Mouse (Mus musculus): ENCODE measurements around the gene Fads2. TPM values are rescaled to one million over a fixed set of nuclear protein-coding genes. Genes with fewer than 3 reads are reported as not detected.

Fads2 gene
- polyA plus RNA-seq, 1 experiment from 2014 or later = 28.3 TPM

DNA sequence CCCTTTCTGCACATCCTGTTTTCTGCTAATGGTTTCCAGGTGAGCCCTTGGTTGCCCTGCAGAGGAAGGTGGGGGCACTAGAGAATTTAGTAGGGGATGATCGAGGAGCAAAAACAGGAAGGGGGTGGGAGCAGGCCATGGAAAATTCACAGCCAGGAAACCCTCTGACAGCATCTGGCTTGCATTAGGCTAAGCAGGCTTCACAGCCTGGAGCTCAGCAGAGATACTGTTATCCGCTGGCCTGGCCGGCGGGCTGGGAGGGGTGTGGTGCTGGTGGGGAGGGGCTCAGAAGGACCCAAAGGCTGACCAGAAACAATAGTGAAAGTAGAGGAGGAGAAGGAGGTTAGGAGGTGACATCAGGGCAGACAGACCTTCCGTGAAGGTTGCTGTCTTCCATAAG, 87.6 kb downstream of the Fads2 start:
- no peaks in the 10 kb centered on the region for H3K9me3 ChIP-seq (ENCODE audit: control insufficient read depth, low read length)
- 0 out of 2 replicates have a peak, but pooled peaks have one; percentile 30 for ATAC-seq (ENCODE audit: low FRiP score, low TSS enrichment)
- no peak overlapping the region for H3K4me2 ChIP-seq (replicated peaks; ENCODE audit: low read depth, low read length)

DNA sequence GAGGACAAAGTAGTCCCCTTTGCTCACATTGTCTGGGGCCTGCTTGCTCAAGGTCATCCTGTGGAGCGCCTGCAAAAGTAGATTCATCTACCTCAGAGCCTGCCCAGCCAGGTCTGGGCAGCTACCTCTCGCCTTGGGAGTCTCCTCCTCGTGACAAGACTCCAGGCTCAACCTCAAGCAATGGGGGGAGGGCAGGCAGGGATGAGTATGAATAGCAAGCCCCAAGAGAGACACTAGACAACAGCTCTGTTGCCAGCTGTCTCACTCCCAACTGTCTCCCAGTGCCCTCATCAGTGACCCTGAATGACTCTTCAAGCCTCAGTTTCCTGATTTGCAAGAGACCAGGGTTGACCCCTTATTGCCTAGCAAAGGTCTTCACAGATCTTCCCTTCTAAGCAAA, 88.2 kb downstream of the Fads2 start:
- peak; percentile 5; the same call in 1 of the 2 replicates for ATAC-seq (ENCODE audit: low FRiP score, low TSS enrichment)
- Histone ChIP-seq H3K4me2 (replicated peaks; ENCODE audit: low read depth, low read length) (no peak overlapping the region), H3K9ac (ENCODE audit: low read depth, low read length) (no peak overlapping the region)

More for the DNA sequence above, 87.6 kb downstream of the Fads2 start:
- H3K4me3 ChIP-seq (ENCODE audit: low read length) = no peak overlapping the region
- peaks cover 27% of the 10 kb centered on the region for H3K4me1 ChIP-seq (ENCODE audit: control insufficient read depth, insufficient read depth, low read length)
- H3K9ac ChIP-seq (ENCODE audit: low read depth, low read length) = no peak overlapping the region
- H3K27me3 ChIP-seq (ENCODE audit: control insufficient read depth, insufficient read depth, low read length) = no peaks in the 10 kb centered on the region
- H3K36me3 ChIP-seq (ENCODE audit: control insufficient read depth, insufficient read depth, low read length) = no peaks in the 10 kb centered on the region
- 46% methylated on average over 5 of the region's 5 CpGs for WGBS
- peak overlapping the region; percentile 19; the same call in 1 of the 2 replicates for H3K27ac ChIP-seq (ENCODE audit: low read depth, low read length)

DNA sequence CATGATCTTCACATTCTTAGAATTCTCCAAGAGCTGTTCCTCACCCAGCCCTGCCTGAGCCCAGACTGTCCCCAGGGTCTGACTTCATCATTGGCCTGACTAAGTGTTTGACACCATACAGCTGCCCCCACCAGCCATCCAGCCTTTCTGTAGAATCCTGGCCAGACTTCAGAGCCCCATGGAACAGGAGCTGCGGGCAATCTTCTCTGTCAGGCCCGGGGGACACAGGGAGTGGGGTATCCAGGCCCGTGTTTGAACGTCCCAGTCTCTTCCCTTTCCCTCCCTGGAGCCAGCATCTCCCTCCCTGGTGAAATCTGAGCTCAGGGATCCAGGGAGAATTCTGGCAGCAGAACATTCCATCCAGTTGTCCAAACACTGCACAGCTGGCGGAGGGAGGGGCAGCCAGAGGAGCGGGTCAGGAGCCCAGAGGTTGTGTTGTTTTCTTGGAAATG, 88.7 kb downstream of the Fads2 start:
- Histone ChIP-seq H3K9me3 (ENCODE audit: control insufficient read depth, low read length) (no peaks in the 10 kb centered on the region), H3K4me3 (ENCODE audit: low read length) (no peak overlapping the region), H3K27ac (ENCODE audit: low read depth, low read length) (peak overlapping the region; percentile 69), H3K27me3 (ENCODE audit: control insufficient read depth, insufficient read depth, low read length) (no peaks in the 10 kb centered on the region), H3K36me3 (ENCODE audit: control insufficient read depth, insufficient read depth, low read length) (no peaks in the 10 kb centered on the region), H3K4me1 (ENCODE audit: control insufficient read depth, insufficient read depth, low read length) (peaks cover 20% of the 10 kb centered on the region), H3K4me2 (replicated peaks; ENCODE audit: low read depth, low read length) (no peak overlapping the region), H3K9ac (ENCODE audit: low read depth, low read length) (no peak overlapping the region)
- WGBS = 15% methylated on average over 6 of the region's 6 CpGs
- ATAC-seq (ENCODE audit: low FRiP score, low TSS enrichment) = peak; percentile 80

More for the DNA sequence above, 88.2 kb downstream of the Fads2 start:
- H3K4me1 ChIP-seq (ENCODE audit: control insufficient read depth, insufficient read depth, low read length) = peaks cover 21% of the 10 kb centered on the region
- H3K36me3 ChIP-seq (ENCODE audit: control insufficient read depth, insufficient read depth, low read length) = no peaks in the 10 kb centered on the region
- H3K27ac ChIP-seq (ENCODE audit: low read depth, low read length) = peak overlapping the region; percentile 69
- WGBS = 17% methylated on average over 3 of the region's 3 CpGs
- no peak overlapping the region for H3K4me3 ChIP-seq (ENCODE audit: low read length)
- H3K27me3 ChIP-seq (ENCODE audit: control insufficient read depth, insufficient read depth, low read length) = no peaks in the 10 kb centered on the region
- no peaks in the 10 kb centered on the region for H3K9me3 ChIP-seq (ENCODE audit: control insufficient read depth, low read length)

Other genes starting within 250 kb of the Fads2 start
- gene Incenp, start 202.2 kb downstream of the Fads2 start, polyA plus RNA-seq (2014; fragmentation: Nextera tagmentation; extraction: Ambion mirVana) = 104 and 112 TPM in 2 replicates
- gene Fth1, start 121.1 kb downstream of the Fads2 start, polyA plus RNA-seq (2014; fragmentation: Nextera tagmentation; extraction: Ambion mirVana) = 1,412 and 1,461 TPM in 2 replicates
- gene Best1, start 100.1 kb downstream of the Fads2 start, polyA plus RNA-seq (2014; fragmentation: Nextera tagmentation; extraction: Ambion mirVana) = 1.1 and 1.2 TPM in 2 replicates
- 20.3 and 26.2 TPM in 2 replicates for gene Rab3il1, start 100.1 kb downstream of the Fads2 start, polyA plus RNA-seq (2014; fragmentation: Nextera tagmentation; extraction: Ambion mirVana)
- gene Fads3, start 60.2 kb downstream of the Fads2 start, polyA plus RNA-seq (2014; fragmentation: Nextera tagmentation; extraction: Ambion mirVana) = 8.3 and 10.4 TPM in 2 replicates
- gene Fads1, start 81.1 kb upstream of the Fads2 start, polyA plus RNA-seq (2014; fragmentation: Nextera tagmentation; extraction: Ambion mirVana) = 51.3 and 94.3 TPM in 2 replicates
- gene Tmem258, start 102.3 kb upstream of the Fads2 start, polyA plus RNA-seq (2014; fragmentation: Nextera tagmentation; extraction: Ambion mirVana) = 467 and 649 TPM in 2 replicates
- 92.9 and 99.2 TPM in 2 replicates for gene Fen1, start 102.4 kb upstream of the Fads2 start, polyA plus RNA-seq (2014; fragmentation: Nextera tagmentation; extraction: Ambion mirVana)
- 3.9 and 6.4 TPM in 2 replicates for gene Myrf, start 139.0 kb upstream of the Fads2 start, polyA plus RNA-seq (2014; fragmentation: Nextera tagmentation; extraction: Ambion mirVana)
- gene Dagla, start 203.1 kb upstream of the Fads2 start, polyA plus RNA-seq (2014; fragmentation: Nextera tagmentation; extraction: Ambion mirVana) = 2.2 and 3.0 TPM in 2 replicates

Measured in kidney, embryonic 14.5 days (tissue).